Mouse (Mus musculus): ENCODE results near the gene Fbrsl1. TPM values are rescaled to one million over a fixed set of nuclear protein-coding genes. Genes with fewer than 3 reads are reported as not detected.

The Fbrsl1 gene
- 10 to 100 TPM; 97.9 to 99.9 TPM for total RNA-seq (2021)
- long read RNA-seq, experiment 1, transcript Fbrsl1-207 (3 exons, 976 nt) = major isoform, 5 of 11 reads
- long read RNA-seq, experiment 1, partial matches to known transcripts = 5 of 11 reads
- long read RNA-seq, experiment 1, other reads (novel, unspliced or antisense) = 0 of 11 reads
- long read RNA-seq, experiment 2, partial matches to known transcripts = 5 of 16 reads
- long read RNA-seq, experiment 2, other reads (novel, unspliced or antisense) = 7 of 16 reads

DNA sequence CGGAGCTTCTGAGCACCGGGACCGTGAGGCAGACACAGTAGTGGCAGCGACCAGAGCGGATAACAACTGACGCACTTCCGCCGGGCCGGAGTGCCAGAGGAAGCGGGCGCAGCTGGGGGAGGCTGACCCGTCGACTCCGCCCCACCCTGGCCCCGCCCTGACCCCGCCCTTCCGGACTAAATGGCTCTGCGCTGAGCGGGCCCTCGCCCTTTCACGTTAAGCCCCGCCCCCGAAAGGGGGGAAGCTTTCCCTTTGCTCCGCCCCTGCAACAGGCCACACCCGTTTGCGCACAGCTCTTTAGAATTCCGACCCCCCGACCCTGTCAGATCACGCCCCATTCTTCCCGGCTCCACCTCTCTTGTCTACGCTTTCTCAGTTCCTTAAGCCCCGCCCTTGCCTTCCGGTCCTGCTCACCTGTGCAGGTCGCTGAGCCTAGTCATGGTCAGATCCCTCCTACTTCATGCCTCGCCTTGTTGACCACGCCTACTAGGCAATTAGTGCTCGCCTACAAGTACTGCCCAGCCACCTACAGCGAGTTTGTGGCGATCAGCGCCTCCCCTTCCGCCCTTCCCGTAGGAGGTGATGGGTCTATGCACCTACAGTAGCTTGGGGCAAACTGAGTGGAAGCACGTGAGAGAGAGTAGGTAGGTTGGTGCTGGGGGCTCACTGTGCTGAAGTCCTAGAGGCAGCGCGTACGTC is at the start of gene Fbrsl1:
Gene Fbrsl1, minus strand, starts transcription at position 68 of the 699 bp plus-strand sequence.
- peak; percentile 79 to 97 for DNase-seq (ENCODE audit: low spot score in 2 of 2)

DNA sequence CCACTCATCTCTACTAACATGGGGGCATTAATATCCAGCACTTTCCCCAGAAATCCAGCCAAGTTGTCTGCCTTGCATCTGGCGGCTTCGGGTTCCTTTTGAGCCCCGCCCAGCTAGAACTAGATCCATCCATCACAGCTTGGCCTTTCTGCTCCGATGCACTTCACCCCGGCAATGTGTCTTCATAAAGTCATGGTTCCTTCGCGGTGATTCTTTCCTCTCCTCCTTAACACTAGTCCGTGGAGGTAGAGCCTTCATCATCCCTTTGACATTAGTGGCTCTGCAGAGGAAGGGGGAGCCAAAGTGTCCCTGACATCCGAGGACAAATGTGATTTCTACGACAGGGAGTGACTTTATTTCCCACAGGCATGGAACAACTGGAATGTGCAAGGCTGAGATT is 49.8 kb upstream of the Fbrsl1 start:
- no peak for DNase-seq (ENCODE audit: low spot score in 2 of 2)

DNA sequence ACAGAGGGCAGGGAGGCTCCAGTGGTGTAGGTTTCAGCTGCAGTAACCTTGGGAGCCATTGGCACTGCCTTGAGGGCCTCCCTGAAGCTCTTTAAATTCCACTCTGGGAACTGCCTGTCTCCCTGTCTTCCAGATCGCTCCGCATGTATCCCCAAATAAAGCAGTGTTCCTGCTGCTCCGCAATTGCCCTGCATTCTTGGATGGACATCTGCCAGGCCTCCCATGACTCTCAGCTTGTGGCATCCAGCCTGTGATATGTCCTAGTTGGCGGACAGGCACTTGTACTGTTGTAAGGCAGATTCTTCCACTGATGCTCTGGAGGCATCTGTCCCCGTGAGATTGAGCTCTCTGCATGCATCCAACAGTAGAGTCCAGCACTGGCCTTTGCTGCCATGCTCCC is 49.3 kb upstream of the Fbrsl1 start:
- DNase-seq (ENCODE audit: low spot score in 2 of 2) = no peak

GRCm38 (mm10) chr5:110495051-110495450 is 46.7 kb upstream of the Fbrsl1 start:
- DNase-seq (ENCODE audit: low spot score in 2 of 2) = no peak

DNA sequence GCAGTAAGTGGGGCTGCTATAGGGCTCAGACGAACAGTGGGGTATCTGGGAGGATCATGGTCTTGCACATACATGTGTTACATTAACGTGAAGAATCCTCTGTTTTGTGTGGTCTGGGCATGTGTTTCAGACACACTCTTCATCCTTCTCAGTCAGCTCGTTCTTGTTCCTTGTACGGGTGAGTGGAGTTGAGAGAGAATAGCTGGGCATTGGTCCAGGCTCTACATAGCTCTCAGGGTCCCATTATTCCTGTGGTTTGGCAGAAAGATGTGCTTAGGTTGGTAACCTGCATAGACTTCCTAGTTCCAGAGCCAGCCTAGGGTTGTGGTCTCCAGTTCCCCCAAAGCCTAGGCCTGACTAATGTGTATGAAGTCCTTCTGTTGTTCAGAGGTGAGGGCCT is 46.1 kb upstream of the Fbrsl1 start:
- DNase-seq (ENCODE audit: low spot score in 2 of 2) = no peak

DNA sequence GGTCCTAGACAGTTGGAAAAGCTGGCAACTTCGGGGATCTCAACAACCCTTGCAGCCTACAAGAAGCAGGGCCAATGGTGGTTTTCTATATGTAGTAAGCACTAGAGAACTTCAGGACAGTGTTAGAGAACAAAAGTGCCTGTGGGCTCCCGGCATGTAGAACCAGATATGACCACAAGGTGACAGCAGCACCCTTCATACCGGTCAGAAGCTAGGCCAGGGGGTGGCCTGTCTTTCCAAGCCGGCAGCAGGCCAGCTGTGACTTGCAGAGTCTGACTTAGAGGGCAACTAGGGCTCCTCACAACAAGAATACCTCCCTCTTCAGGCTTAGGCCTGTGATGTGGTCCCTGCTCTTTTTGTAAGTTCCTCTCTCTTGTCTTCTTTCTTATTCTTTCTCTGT is 45.5 kb upstream of the Fbrsl1 start:
- DNase-seq (ENCODE audit: low spot score in 2 of 2) = peak; percentile 43 to 48

- no peak for DNase-seq (ENCODE audit: low spot score in 2 of 2)
Measured at GRCm38 (mm10) chr5:110489639-110490038, 41.3 kb upstream of the Fbrsl1 start.

DNA sequence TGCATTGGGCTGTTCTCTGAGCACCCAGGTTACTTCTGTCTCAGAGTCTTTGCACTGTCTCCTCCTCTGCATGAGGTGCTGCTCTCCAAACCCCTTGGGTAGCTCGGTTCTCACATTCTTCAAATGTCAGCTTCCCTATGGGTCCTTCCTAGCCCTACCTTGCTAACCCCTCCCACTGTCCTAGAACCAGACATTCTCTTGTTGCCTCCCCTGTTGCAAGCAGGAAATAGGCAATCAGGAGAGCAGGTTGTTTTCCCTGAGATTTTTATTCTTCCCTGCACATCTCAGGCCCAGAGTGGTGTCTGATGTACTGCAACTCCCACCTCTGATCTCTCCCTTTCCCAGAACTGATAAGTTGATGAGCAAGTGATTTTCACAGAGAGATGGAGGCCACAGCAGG is 39.6 kb upstream of the Fbrsl1 start:
- DNase-seq (ENCODE audit: low spot score in 2 of 2) = no peak

GRCm38 (mm10) chr5:110486674-110487334 is 38.5 kb upstream of the Fbrsl1 start:
- no peak for DNase-seq (ENCODE audit: low spot score in 2 of 2)

GRCm38 (mm10) chr5:110484711-110485110 is 36.4 kb upstream of the Fbrsl1 start:
- no peak for DNase-seq (ENCODE audit: low spot score in 2 of 2)

GRCm38 (mm10) chr5:110479228-110479627 is 30.9 kb upstream of the Fbrsl1 start:
- no peak for DNase-seq (ENCODE audit: low spot score in 2 of 2)

GRCm38 (mm10) chr5:110474156-110474555 is 25.9 kb upstream of the Fbrsl1 start:
- no peak for DNase-seq (ENCODE audit: low spot score in 2 of 2)

DNA sequence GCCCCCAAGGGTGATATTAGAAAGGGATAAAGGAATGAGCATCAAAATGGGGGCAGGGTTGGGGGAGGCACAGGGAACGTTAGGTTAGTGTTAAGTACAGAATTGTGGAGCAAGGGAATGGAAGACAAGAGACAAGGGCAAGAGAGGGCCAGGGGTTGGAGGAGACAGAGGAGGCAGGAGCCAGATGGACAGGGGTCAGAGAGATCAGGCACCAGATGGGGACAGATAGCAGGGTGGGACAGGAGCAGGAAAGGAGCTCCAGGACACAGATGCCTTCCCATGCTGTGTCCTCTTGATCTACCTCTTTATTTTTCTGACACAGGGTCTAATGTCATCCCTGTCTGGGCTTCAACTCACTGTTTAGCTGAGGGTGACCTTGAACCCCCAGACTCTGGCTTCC is 24.5 kb upstream of the Fbrsl1 start:
- DNase-seq (ENCODE audit: low spot score in 2 of 2) = no peak

GRCm38 (mm10) chr5:110471981-110472476 is 23.7 kb upstream of the Fbrsl1 start:
- no peak for DNase-seq (ENCODE audit: low spot score in 2 of 2)

DNA sequence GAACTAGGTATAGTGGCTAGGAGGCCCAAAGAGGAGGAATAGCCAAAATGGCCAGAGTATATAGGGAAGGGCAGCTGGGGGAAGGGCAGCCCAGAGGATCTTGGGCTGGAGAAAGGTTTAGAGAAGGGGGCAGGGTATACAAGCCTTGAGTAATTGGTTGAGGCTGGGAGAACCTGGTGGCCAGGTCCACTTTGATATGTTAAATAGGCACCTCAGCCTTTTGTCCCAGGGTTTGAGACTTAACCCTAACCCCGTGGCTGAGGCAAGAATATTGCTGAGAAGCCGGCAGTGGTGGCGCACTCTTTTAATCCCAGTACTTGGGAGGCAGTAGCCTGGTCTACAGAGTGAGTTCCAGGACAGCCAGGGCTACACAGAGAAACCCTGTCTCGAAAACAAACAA is 23.0 kb upstream of the Fbrsl1 start:
- no peak for DNase-seq (ENCODE audit: low spot score in 2 of 2)

GRCm38 (mm10) chr5:110469227-110469925 is 21.1 kb upstream of the Fbrsl1 start:
- DNase-seq (ENCODE audit: low spot score in 2 of 2) = no peak

DNA sequence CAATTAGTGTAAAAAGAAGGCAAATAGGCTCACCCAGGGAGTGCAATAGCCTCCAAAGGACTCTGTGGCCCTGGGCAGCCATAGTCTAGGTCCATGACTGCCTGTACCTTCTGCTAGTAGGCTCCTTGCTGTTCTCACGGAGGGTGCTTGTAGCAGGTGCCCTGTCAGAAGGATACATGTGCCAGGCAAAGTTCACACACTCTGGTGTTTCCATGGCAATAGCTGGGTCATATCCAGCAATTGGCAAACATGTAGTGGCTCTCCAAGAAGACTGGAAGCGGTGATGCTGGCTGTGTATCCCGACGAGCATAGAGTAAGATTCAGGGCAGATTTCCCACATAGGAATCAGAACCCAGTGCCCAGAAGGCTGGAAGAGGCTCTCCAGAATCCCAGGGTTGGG is 20.0 kb upstream of the Fbrsl1 start:
- DNase-seq (ENCODE audit: low spot score in 2 of 2) = no peak

DNA sequence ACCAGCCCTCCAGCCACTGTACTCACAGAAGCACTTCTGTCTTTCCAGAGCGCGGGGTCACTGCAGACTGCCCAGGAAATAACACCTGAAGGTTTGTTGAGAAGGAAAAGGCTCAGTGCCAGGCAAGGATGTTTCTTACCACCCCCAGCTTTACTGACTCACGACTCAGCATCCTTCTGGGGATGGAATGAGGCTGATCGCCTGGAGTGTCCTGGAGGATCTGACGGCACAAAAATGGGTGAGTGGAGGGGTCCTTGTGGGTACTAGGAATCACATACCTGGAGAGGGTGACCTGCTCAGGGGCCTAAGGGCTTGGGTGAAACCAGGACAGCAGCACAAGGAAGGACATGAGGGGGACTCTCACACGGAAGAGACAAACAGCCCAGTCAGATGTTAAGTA is 19.4 kb upstream of the Fbrsl1 start:
- DNase-seq (ENCODE audit: low spot score in 2 of 2) = no peak

- peak in 1 of 2 experiments; percentile 13 for DNase-seq (ENCODE audit: low spot score in 2 of 2)
Measured at GRCm38 (mm10) chr5:110466531-110467424, 18.5 kb upstream of the Fbrsl1 start.

DNA sequence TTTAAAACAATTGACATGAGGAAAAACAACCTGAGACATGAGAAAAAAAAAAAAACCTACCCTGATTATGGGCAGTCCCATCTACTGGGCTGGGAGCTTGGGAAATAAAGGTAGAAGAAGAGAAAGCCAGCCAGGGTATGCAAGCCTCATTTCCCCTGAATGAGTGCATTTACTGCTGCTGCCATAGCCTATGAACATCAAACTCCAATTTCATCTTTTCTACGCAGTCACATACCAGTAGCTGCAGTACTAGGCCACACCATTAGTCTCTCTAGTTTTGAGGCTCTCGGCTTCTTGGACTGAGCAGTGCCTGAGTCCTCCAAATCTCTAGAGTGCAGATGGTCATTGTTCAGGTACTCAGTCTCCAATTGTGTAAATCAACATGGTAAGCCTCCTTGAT is 14.3 kb upstream of the Fbrsl1 start:
- DNase-seq (ENCODE audit: low spot score in 2 of 2) = no peak

- DNase-seq (ENCODE audit: low spot score in 2 of 2) = peak in 1 of 2 experiments; percentile 38
Measured at GRCm38 (mm10) chr5:110458936-110459335, 10.6 kb upstream of the Fbrsl1 start.
